Mouse (Mus musculus) forebrain, embryonic 15.5 days (tissue): ENCODE results near the gene Tfap4. TPM values are rescaled to one million over a fixed set of nuclear protein-coding genes. Genes with fewer than 3 reads are reported as not detected.
"Not testable (repeated sequence)": the region's sequence is repeated elsewhere in the genome, so short reads cannot be mapped to it uniquely, and the experiment has no call there.

Experiments
- ATAC-seq: fragments of 200-750 bp; cut with Nextera tagmentation; replicated peaks from 2 replicates; pipeline ENCODE4 v1.8.0; 2017; ENCODE audit warnings: mild to moderate bottlenecking, moderate TSS enrichment, moderate library complexity
- H3K27ac ChIP-seq: fragments of 300-500 bp; sonication (generic); replicated peaks from 2 replicates; pipeline ENCODE4 v1.5.1; 2015; ENCODE audit warnings: mild to moderate bottlenecking, inconsistent platforms
- H3K27me3 ChIP-seq: fragments of 300-500 bp; sonication (generic); 2 replicates; pipeline ENCODE4 v1.6.1; 2015; ENCODE audit warnings: inconsistent platforms
- H3K36me3 ChIP-seq: fragments of 300-500 bp; sonication (generic); 2 replicates; pipeline ENCODE4 v1.6.1; 2015; ENCODE audit warnings: mild to moderate bottlenecking, inconsistent platforms
- H3K4me1 ChIP-seq: fragments of 300-500 bp; sonication (generic); 2 replicates; pipeline ENCODE4 v1.6.1; 2015; ENCODE audit warnings: inconsistent platforms
- H3K4me2 ChIP-seq: fragments of 300-500 bp; sonication (generic); replicated peaks from 2 replicates; pipeline ENCODE4 v1.6.1; 2015; ENCODE audit warnings: mild to moderate bottlenecking, inconsistent platforms
- H3K4me3 ChIP-seq: fragments of 300-500 bp; sonication (generic); 2 replicates; pipeline ENCODE4 v1.5.1; 2015; ENCODE audit warnings: mild to moderate bottlenecking, inconsistent platforms
- H3K9ac ChIP-seq: fragments of 300-500 bp; sonication (generic); replicated peaks from 2 replicates; pipeline ENCODE4 v1.6.1; 2015; ENCODE audit warnings: mild to moderate bottlenecking, inconsistent platforms
- H3K9me3 ChIP-seq: fragments of 300-500 bp; sonication (generic); 2 replicates; pipeline ENCODE4 v1.6.1; 2016; ENCODE audit warnings: inconsistent platforms
- WGBS: fragments of 180-500 bp; shearing (Covaris S2); methylation state at CpG from one replicate; pipeline ENCODE4 v1.1.7; 2015; ENCODE audit warnings: mixed read lengths; 5-methylcytosine and 5-hydroxymethylcytosine counted together
- polyA plus RNA-seq: library from polyadenylated mRNA; unstranded; fragments of >200 nt; fragmentation: Nextera tagmentation; extraction: Ambion mirVana; gene quantifications from 2 replicates; pipeline ENCODE4 v1.2.1, GENCODE M21; 2015

Gene Tfap4
- polyA plus RNA-seq, 1 experiment from 2014 or later = 14.3 TPM

DNA sequence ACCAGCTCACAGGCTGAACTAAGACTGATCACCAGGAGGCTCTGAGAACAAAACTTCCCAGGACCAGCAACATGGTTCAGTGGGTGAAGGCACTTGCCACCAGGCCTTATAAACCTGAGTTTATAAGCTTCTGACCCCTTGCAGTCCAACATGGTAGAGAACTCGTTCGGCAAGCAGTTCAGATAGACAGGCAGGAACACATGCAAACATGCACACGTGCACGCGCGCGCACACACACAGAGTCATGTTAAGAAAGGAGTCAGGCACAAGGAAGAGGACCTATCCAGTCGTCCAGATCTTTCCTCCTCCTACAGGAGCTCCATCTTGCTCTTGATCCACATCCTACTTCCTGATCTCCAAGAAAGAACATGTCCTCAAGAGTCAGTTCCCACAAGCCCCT is 12.8 kb downstream of the Tfap4 start:
- Histone ChIP-seq H3K4me1 (peaks cover 10% of the 10 kb centered on the region), H3K36me3 (peaks cover 43% of the 10 kb centered on the region), H3K9me3 (no peaks in the 10 kb centered on the region), H3K27ac (no peak overlapping the region), H3K4me3 (no peak overlapping the region), H3K9ac (no peak overlapping the region), H3K4me2 (no peak overlapping the region), H3K27me3 (no peaks in the 10 kb centered on the region)
- ATAC-seq = no peak
- WGBS = 96% methylated on average over 8 of the region's 8 CpGs

DNA sequence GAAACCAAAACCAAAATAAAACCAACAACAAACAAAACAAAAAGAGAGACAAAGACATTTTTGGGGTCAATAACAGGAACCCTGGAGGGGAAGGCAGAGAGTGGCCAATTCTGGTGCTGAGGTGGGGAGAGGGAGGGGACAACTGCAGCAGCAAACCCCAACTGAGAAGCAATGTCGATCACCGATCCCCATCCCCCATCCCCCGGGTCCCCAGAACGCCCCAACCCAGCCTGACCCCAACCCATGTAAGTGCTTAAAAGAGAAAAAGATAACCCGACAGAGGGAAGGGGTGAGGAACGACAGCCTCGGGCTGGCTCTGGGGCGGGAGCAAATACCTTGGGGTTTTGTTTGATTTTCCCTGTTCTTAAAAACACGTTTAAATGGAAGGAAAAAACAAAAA is 14.8 kb downstream of the Tfap4 start:
- Histone ChIP-seq H3K27ac (no peak overlapping the region), H3K36me3 (peaks cover 37% of the 10 kb centered on the region), H3K4me3 (no peak overlapping the region), H3K9me3 (no peaks in the 10 kb centered on the region), H3K9ac (no peak overlapping the region), H3K27me3 (no peaks in the 10 kb centered on the region), H3K4me1 (peaks cover 22% of the 10 kb centered on the region), H3K4me2 (no peak overlapping the region)
- ATAC-seq = no peak
- WGBS = 88% methylated on average over 9 of the region's 9 CpGs

GRCm38 (mm10) chr16:4543266-4543665 is 16.4 kb downstream of the Tfap4 start:
- Histone ChIP-seq H3K27ac (0 out of 2 replicates have a peak overlapping the region, but pooled peaks have one; percentile 2), H3K27me3 (no peaks in the 10 kb centered on the region), H3K4me3 (no peak overlapping the region), H3K4me2 (no peak overlapping the region), H3K4me1 (peaks cover 29% of the 10 kb centered on the region), H3K36me3 (peaks cover 22% of the 10 kb centered on the region), H3K9ac (no peak overlapping the region; the same call in 1 of the 2 replicates), H3K9me3 (no peaks in the 10 kb centered on the region)
- no peak for ATAC-seq
- 70% methylated on average over 3 of the region's 3 CpGs for WGBS

GRCm38 (mm10) chr16:4542236-4542774 is 17.3 kb downstream of the Tfap4 start:
- no peaks in the 10 kb centered on the region for H3K9me3 ChIP-seq
- peak overlapping the region; percentile 40 for H3K4me2 ChIP-seq
- 50% methylated on average over 7 of the region's 7 CpGs for WGBS
- peak; percentile 38 for ATAC-seq
- H3K9ac ChIP-seq = peak overlapping the region; percentile 34; the same call in 1 of the 2 replicates
- peaks cover 17% of the 10 kb centered on the region for H3K36me3 ChIP-seq
- no peaks in the 10 kb centered on the region for H3K27me3 ChIP-seq
- peaks cover 33% of the 10 kb centered on the region for H3K4me1 ChIP-seq
- peak overlapping the region; percentile 47 for H3K4me3 ChIP-seq
- H3K27ac ChIP-seq = peak overlapping the region; percentile 65

- H3K4me3 ChIP-seq = peak within 1 kb of the TSS; percentile 47
- peak; percentile 95 for ATAC-seq
- H3K9me3 ChIP-seq = no peaks in the 10 kb centered on the region
- peaks cover 33% of the 10 kb centered on the region for H3K4me1 ChIP-seq
- H3K27me3 ChIP-seq = no peaks in the 10 kb centered on the region
- peak within 1 kb of the TSS; percentile 65 for H3K27ac ChIP-seq
- peaks cover 11% of the 10 kb centered on the region for H3K36me3 ChIP-seq
- H3K4me2 ChIP-seq = peak within 1 kb of the TSS; percentile 40
- H3K9ac ChIP-seq = peak within 1 kb of the TSS; percentile 43
- WGBS = under 1% methylated on average over 43 of the region's 43 CpGs
Measured at GRCm38 (mm10) chr16:4541501-4542198, 18.0 kb downstream of the Tfap4 start, which contains the start of gene Srl. Srl (minus strand) TSS chr16:4541816.

GRCm38 (mm10) chr16:4541033-4541432 is 18.6 kb downstream of the Tfap4 start:
- ATAC-seq = no peak
- H3K4me2 ChIP-seq = peak overlapping the region; percentile 40
- peak overlapping the region; percentile 65 for H3K27ac ChIP-seq
- peak overlapping the region; percentile 43 for H3K9ac ChIP-seq
- peak overlapping the region; percentile 47 for H3K4me3 ChIP-seq
- 68% methylated on average over 4 of the region's 4 CpGs for WGBS
- no peaks in the 10 kb centered on the region for H3K9me3 ChIP-seq
- no peaks in the 10 kb centered on the region for H3K27me3 ChIP-seq
- peaks cover 33% of the 10 kb centered on the region for H3K4me1 ChIP-seq
- H3K36me3 ChIP-seq = peaks cover 10% of the 10 kb centered on the region

DNA sequence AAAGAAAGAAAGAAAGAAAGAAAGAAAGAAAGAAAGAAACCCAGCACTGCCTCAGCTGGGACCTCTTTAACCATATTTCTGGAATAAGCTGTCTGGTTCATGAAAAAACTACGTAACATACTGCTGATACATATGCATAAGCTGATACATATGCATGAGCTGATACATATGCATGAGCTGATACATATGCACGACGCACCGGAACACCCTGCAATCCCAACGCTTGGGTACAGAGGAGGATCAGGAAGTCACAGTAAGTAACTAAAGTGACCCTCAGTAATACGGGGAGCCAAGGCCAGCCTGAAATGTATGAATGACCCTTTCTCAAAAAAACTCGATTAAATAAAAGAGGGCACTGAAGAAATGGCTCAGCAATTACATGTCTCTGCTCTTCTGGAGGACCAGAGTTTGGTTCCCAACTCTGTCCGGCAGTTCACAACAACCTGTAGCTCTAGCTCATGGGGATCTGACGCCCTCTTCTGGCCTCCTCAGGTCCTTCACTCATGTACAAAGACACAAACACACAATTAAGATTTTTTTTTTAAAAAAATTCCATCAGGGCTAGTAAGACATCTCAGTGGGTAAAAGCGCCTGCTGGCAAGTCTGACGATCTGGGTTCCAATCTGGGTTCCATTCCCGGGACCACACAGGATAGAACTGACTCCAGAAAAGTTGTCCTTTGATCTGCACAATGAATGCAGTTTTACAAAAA is 19.4 kb downstream of the Tfap4 start:
- peaks cover 4% of the 10 kb centered on the region; the same call in 1 of the 2 replicates for H3K36me3 ChIP-seq
- peaks cover 33% of the 10 kb centered on the region for H3K4me1 ChIP-seq
- 0 out of 2 replicates have a peak overlapping the region, but pooled peaks have one; percentile 9 for H3K27ac ChIP-seq
- no peaks in the 10 kb centered on the region for H3K9me3 ChIP-seq
- no peak overlapping the region for H3K4me2 ChIP-seq
- 0 out of 2 replicates have a peak overlapping the region, but pooled peaks have one; percentile 3 for H3K4me3 ChIP-seq
- 53% methylated on average over 12 of the region's 12 CpGs for WGBS
- H3K27me3 ChIP-seq = no peaks in the 10 kb centered on the region
- ATAC-seq = peak; percentile 63
- H3K9ac ChIP-seq = no peak overlapping the region

DNA sequence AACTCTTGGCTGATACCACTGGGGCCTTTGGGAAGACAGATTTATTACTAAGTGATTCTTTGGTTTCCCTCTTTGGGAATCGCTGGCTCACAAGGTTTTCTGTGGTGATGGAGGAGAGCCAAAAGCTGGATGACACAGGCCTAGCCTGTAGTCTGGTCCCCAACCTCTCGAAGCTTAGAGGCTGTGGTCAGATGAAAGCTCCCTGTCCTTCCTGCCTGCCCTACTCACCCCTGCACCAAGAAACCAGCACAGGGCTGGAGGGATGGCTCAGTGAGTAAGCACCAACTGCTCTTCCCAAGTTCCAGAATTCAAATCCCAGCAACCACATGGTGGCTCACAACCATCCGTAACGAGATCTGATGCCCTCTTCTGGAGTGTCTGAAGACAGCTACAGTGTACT is 20.1 kb downstream of the Tfap4 start:
- peaks cover 33% of the 10 kb centered on the region for H3K4me1 ChIP-seq
- 64% methylated on average over 4 of the region's 4 CpGs for WGBS
- peak overlapping the region; percentile 53 for H3K27ac ChIP-seq
- no peak for ATAC-seq
- no peaks in the 10 kb centered on the region for H3K27me3 ChIP-seq
- peaks cover 3% of the 10 kb centered on the region; the same call in 1 of the 2 replicates for H3K36me3 ChIP-seq
- H3K9ac ChIP-seq = no peak overlapping the region
- no peak overlapping the region for H3K4me3 ChIP-seq
- H3K9me3 ChIP-seq = no peaks in the 10 kb centered on the region
- no peak overlapping the region for H3K4me2 ChIP-seq

GRCm38 (mm10) chr16:4537616-4538358 is 21.9 kb downstream of the Tfap4 start:
- peaks cover 32% of the 10 kb centered on the region for H3K4me1 ChIP-seq
- ATAC-seq = no peak
- H3K4me3 ChIP-seq = no peak overlapping the region
- H3K9me3 ChIP-seq = no peaks in the 10 kb centered on the region
- H3K27ac ChIP-seq = no peak overlapping the region
- 44% methylated on average over 3 of the region's 3 CpGs for WGBS
- H3K27me3 ChIP-seq = no peaks in the 10 kb centered on the region
- H3K9ac ChIP-seq = no peak overlapping the region
- no peaks in the 10 kb centered on the region for H3K36me3 ChIP-seq
- H3K4me2 ChIP-seq = no peak overlapping the region

DNA sequence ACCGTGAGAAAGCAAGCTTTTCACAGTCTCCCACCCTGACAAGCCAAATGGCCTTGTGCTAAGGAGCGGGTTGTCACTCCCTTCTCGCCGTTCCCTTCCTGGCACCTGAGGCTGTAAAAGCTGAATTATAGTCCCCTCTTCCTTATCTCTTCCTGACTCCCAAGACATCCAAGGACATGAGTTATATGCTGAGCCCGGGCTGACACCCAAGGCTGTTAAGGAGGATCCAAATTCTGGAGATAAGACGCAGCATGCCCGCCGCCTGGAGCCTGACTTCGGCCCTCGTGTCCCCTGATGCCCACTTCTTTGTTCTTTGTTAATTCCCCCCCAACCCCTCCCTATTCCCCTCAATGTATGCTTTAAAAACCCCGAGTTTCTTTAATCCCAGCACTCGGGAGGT is 32.3 kb downstream of the Tfap4 start:
- not testable (repeated sequence) for H3K4me1 ChIP-seq, H3K4me3 ChIP-seq, H3K9me3 ChIP-seq, H3K9ac ChIP-seq, H3K4me2 ChIP-seq, ATAC-seq, H3K27ac ChIP-seq, H3K36me3 ChIP-seq, H3K27me3 ChIP-seq
- 97% methylated on average over 12 of the region's 12 CpGs for WGBS

GRCm38 (mm10) chr16:4523313-4524004 is 36.2 kb downstream of the Tfap4 start:
- Histone ChIP-seq H3K4me2 (no peak overlapping the region), H3K9ac (no peak overlapping the region), H3K27ac (no peak overlapping the region), H3K4me1 (peaks cover 4% of the 10 kb centered on the region), H3K9me3 (no peaks in the 10 kb centered on the region), H3K4me3 (no peak overlapping the region), H3K27me3 (no peaks in the 10 kb centered on the region), H3K36me3 (no peaks in the 10 kb centered on the region)
- no peak for ATAC-seq
- 78% methylated on average over 7 of the region's 7 CpGs for WGBS
